Mouse (Mus musculus) E14TG2a.4 (cell line): ENCODE measurements around the gene Arhgap1.
"Not testable (repeated sequence)": the region's sequence is repeated elsewhere in the genome, so short reads cannot be mapped to it uniquely, and the experiment has no call there.

Source experiments
- H3K27me3 ChIP-seq: 2 replicates; pipeline ENCODE4 v1.6.1; 2014; ENCODE audit warnings: low read length, control low read depth; ENCODE audit not compliant: insufficient read depth
- H3K36me3 ChIP-seq: 2 replicates; pipeline ENCODE4 v1.6.1; 2014; ENCODE audit warnings: low read length, control low read depth; ENCODE audit not compliant: insufficient read depth
- H3K4me1 ChIP-seq: replicated peaks from 2 replicates; pipeline ENCODE4 v1.6.1; 2014; ENCODE audit warnings: low read depth, low read length, control low read depth
- H3K4me3 ChIP-seq: replicated peaks from 2 replicates; pipeline ENCODE4 v1.5.1; 2014; ENCODE audit warnings: mild to moderate bottlenecking, low read length
- H3K9me3 ChIP-seq: 2 replicates; pipeline ENCODE4 v1.6.1; 2014; ENCODE audit warnings: low read length, control low read depth
- CTCF ChIP-seq: conservative IDR thresholded peaks from 2 replicates; pipeline ENCODE4 v1.5.1; 2014; ENCODE audit warnings: low read length
- NANOG ChIP-seq: IDR thresholded peaks from 2 replicates; pipeline ENCODE4 v1.6.1; 2014; ENCODE audit warnings: borderline replicate concordance, low read length, mixed read lengths
- POU5F1 ChIP-seq: IDR thresholded peaks from 2 replicates; pipeline ENCODE4 v1.6.1; 2014; ENCODE audit warnings: low read length, borderline replicate concordance

Arhgap1 gene

DNA sequence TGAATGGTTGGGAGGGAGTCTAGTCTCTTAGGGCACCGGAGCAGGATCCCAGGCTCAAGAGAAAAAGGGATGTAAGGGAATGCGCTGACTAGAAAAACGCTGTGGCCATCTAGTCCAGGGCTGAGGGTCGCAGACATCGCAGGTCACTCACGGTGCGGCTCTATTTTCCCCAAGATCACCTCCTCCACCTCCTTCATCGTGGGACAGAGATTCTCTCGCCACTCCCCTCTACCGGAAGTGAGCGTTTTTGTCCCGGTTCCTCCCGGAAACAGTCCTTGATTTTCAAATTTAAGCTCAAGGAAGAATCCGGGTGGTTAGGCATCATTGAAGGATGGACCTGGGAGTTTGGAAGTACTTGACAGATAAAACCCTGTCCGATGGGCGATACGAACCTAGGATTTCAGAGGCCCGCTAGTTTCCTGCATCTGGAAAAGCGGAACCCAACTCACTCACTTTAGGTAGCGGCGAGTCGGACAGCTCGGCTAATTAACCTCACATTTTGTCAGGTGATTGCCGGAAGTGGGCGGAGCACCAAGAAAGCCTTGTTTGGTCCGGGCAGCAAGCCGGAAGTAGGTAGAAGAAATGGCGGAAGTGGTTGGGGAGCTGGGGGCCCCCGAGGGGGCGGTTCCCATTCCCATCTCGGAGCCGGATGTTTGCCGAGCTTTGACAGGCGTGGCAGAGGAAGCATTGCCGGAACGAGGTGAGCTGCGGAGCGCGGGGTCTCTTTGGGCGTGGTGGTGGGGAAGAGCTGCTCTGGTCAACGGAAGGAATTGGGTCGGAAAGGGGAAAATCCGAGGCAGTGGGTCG, at the start of gene Arhgap1, which contains the start of gene Zfp408:
Gene Arhgap1, plus strand, starts transcription at position 308 of the 807 bp plus-strand sequence.
Gene Zfp408, minus strand, starts transcription at position 239 of the 807 bp plus-strand sequence.
- peak within 1 kb of the TSS; percentile 99 for H3K4me3 ChIP-seq
- TF ChIP-seq NANOG (no peak), CTCF (no peak), POU5F1 (no peak)
- H3K9me3 ChIP-seq = no peaks in the 10 kb centered on the region
- peaks cover 73% of the 10 kb centered on the region for H3K4me1 ChIP-seq
- peaks cover 54% of the 10 kb centered on the region for H3K36me3 ChIP-seq
- H3K27me3 ChIP-seq = no peaks in the 10 kb centered on the region

GRCm38 (mm10) chr2:91600475-91600874, 49.2 kb upstream of the Arhgap1 start:
- H3K4me1 ChIP-seq = no peaks in the 10 kb centered on the region
- TF ChIP-seq POU5F1 = no peak
- H3K4me3 ChIP-seq = no peak overlapping the region

GRCm38 (mm10) chr2:91602389-91602788, 47.3 kb upstream of the Arhgap1 start:
- Histone ChIP-seq H3K4me3 (no peak overlapping the region), H3K27me3 (no peaks in the 10 kb centered on the region), H3K4me1 (no peaks in the 10 kb centered on the region), H3K9me3 (no peaks in the 10 kb centered on the region), H3K36me3 (peaks cover 86% of the 10 kb centered on the region)
- TF ChIP-seq CTCF (peak; percentile 23; the same call in 1 of the 2 replicates), POU5F1 (no peak)

More at GRCm38 (mm10) chr2:91600475-91600874, 49.2 kb upstream of the Arhgap1 start:
- Histone ChIP-seq H3K9me3 (no peaks in the 10 kb centered on the region), H3K36me3 (peaks cover 88% of the 10 kb centered on the region), H3K27me3 (no peaks in the 10 kb centered on the region)

DNA sequence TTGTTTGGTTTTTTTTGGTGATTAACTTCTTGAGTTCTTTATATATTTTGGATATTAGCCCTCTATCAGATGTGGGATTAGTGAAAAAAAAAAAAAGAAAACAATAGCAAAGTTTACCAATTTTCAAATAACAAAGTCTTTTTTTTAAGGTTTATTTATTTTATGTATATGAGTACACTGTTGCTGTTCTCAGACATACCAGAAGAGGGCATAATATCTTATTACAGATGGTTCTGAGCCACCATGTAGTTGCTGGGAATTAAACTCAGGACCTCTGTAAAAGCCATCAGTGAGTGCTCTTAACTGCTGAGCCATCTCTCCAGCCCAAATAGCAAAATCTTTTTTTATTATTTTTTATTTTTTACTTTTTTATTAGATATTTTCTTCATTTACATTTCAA, 40.3 kb upstream of the Arhgap1 start:
- H3K27me3 ChIP-seq, H3K9me3 ChIP-seq, H3K4me3 ChIP-seq, H3K4me1 ChIP-seq: not testable (repeated sequence)
- H3K36me3 ChIP-seq = peaks cover 80% of the 10 kb centered on the region
- peak; percentile 34 for TF ChIP-seq CTCF

DNA sequence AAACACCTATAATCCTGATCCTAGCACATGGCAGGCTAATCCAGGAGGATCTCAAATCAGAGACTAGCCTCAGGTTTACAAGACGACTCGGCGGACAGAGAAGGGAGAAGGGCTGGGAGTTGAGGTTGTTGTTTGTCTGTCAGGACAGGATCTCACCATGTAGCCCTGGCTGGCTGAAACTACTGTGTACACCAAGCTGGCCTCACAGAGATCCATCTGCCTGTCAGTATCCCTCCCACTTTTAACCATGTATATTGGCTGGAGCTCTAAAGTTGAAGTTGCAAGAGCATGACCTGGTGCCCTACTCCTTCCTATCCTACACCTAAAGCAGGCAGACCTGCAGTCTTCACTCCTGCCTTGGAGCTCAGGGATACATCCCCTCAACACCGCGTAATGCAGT, 27.3 kb upstream of the Arhgap1 start:
- Histone ChIP-seq H3K27me3 (no peaks in the 10 kb centered on the region), H3K4me1 (0 out of 2 replicates have a peak, but pooled peaks cover under 1% of the 10 kb centered on the region), H3K9me3 (no peaks in the 10 kb centered on the region), H3K4me3 (no peak overlapping the region), H3K36me3 (peaks cover 69% of the 10 kb centered on the region)
- TF ChIP-seq POU5F1 = no peak
- TF ChIP-seq CTCF = no peak
- no peak for TF ChIP-seq NANOG

- peaks cover 59% of the 10 kb centered on the region for H3K36me3 ChIP-seq
- not testable (repeated sequence) for H3K4me1 ChIP-seq, H3K9me3 ChIP-seq, H3K4me3 ChIP-seq, H3K27me3 ChIP-seq
Observed at GRCm38 (mm10) chr2:91623366-91623765, 26.3 kb upstream of the Arhgap1 start.

- peaks cover 30% of the 10 kb centered on the region for H3K4me1 ChIP-seq
- H3K36me3 ChIP-seq = peaks cover 20% of the 10 kb centered on the region
- H3K27me3 ChIP-seq = peaks cover 6% of the 10 kb centered on the region
- H3K9me3 ChIP-seq = no peaks in the 10 kb centered on the region
- no peak for TF ChIP-seq NANOG
- no peak overlapping the region for H3K4me3 ChIP-seq
Observed at GRCm38 (mm10) chr2:91627486-91627885, 22.2 kb upstream of the Arhgap1 start.

GRCm38 (mm10) chr2:91628171-91628570, 21.5 kb upstream of the Arhgap1 start:
- Histone ChIP-seq H3K9me3 (no peaks in the 10 kb centered on the region), H3K4me3 (0 out of 2 replicates have a peak overlapping the region, but pooled peaks have one; percentile 35), H3K4me1 (peaks cover 34% of the 10 kb centered on the region), H3K27me3 (peaks cover 6% of the 10 kb centered on the region), H3K36me3 (peaks cover 13% of the 10 kb centered on the region)
- no peak for TF ChIP-seq CTCF
- TF ChIP-seq NANOG = no peak

DNA sequence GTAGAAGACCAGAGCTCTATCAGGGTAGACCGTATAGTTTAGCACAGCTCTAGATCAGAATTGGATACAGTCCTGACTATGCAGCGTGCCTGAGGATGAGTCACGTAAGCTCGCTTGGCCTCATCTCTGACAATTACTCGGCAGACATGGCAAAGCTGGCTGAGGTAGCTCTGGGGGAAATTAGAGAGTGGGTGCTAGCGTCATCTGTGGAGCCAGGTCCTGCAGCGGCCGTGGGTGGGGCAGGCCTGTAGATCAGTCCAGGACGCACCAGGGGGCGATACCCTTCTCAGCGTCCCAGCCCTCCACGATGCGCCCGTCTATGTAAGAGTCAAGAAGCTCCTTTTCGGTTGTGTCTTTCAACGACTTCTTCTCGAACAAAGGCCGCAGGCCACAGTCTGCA, 20.0 kb upstream of the Arhgap1 start:
- Histone ChIP-seq H3K4me1 (peaks cover 48% of the 10 kb centered on the region), H3K9me3 (no peaks in the 10 kb centered on the region), H3K4me3 (peak overlapping the region; percentile 49), H3K27me3 (peaks cover 6% of the 10 kb centered on the region), H3K36me3 (no peaks in the 10 kb centered on the region)
- no peak for TF ChIP-seq POU5F1
- TF ChIP-seq NANOG = no peak
- no peak for TF ChIP-seq CTCF

DNA sequence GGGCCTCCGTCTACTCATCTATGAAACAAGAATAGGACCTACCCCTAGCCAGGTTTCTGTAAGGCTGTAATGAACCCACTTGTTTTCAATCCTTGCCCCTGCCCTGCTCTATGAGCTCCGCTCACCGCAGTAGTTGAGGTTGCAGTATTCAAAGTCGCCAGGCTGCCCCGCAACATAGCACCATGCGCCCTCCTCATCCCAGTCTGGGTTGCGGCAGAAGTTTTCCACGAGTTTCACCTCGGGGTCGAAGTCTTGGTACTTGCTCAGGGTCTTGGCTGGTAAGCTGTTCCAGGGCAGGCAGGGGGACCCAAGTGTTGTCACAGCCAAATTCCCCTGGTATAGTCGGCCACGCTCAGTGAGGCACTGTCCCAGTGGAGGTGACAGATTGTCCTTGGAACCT, 19.3 kb upstream of the Arhgap1 start:
- peak overlapping the region; percentile 49 for H3K4me3 ChIP-seq
- H3K9me3 ChIP-seq = no peaks in the 10 kb centered on the region
- TF ChIP-seq NANOG (no peak), CTCF (no peak), POU5F1 (no peak)
- peaks cover 6% of the 10 kb centered on the region for H3K27me3 ChIP-seq
- no peaks in the 10 kb centered on the region for H3K36me3 ChIP-seq
- H3K4me1 ChIP-seq = peaks cover 55% of the 10 kb centered on the region
